Mouse (Mus musculus) urinary bladder, postnatal 14 days (tissue): ENCODE results near the gene Gk5.
A peak's percentile ranks its signal among the peaks of the same experiment; 100 is the strongest.
"Not testable (repeated sequence)": the region's sequence is repeated elsewhere in the genome, so short reads cannot be mapped to it uniquely, and the experiment has no call there.

ENCODE experiments used
- DNase-seq: peaks from one replicate; pipeline ENCODE4 v3.0.0; 2021; ENCODE audit warnings: low spot score

The Gk5 gene

GRCm38 (mm10) chr9:96118861-96119772 lies at the start of gene Gk5:
Gk5 (plus strand) TSS chr9:96119362.
- peak; percentile 99 for DNase-seq

DNA sequence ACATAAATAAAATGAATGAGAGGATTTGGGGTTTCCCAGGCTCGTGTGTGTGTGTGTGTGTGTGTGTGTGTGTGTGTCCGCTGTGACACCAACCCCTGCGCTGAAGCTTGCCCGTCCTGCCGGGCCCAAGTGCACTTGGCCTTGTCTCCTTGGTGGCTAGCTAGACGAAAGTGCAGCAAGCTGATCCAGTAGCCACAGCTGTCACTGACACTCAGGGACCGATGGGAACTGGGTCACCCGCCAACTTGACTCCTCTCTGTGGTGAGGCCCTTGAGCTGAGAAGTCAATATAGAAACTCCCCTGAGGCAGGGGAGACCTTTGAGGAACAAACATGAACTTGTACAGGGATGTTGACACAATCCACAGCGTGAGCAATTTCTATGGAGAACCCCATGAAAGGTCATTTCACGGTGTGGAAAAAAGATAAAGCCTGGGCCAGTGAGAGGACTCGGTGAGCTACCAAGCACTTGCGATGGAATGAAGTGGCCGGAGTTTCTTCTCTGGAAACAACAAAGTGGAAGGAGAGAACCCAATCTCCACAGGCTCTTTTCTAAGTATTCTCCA lies 40.3 kb upstream of the Gk5 start:
- no peak for DNase-seq

DNA sequence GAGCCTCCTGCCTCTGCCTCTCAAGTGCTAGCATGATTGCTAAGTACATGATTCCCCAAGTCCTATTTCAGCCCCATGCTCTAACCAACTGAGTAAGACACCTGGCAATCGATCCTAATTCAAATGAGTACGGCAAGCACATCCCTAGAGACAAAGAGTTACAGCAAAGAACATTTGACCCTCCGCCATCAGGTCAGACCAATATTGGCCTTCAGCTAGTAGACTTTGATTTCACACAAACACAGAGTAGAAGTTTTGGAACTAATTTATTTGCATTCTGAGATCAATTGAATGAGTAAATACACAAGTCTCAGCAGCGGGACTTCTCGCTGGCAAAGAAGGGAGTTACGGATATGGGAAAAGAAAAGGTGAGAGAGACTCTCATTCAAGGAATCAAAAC lies 33.9 kb upstream of the Gk5 start:
- no peak for DNase-seq

DNA sequence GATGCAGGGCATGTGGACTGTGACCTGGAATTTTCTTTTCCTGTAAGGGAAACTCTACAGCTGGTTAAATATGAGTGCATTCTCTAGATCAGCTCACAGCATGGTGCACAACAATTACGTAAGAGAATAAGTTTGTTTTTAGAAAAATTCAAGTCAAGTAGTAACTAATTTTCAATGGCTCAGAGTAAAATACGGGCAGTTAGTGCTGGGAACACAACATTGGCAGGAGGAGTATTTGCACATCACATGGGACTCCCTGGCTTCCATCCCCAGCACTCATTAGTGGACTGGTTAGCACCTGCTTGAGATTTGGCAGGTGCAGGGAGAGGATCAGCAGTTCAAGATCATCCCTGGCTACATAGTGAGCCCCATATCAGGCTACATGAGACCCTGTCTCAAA lies 31.5 kb upstream of the Gk5 start:
- DNase-seq = no peak

DNA sequence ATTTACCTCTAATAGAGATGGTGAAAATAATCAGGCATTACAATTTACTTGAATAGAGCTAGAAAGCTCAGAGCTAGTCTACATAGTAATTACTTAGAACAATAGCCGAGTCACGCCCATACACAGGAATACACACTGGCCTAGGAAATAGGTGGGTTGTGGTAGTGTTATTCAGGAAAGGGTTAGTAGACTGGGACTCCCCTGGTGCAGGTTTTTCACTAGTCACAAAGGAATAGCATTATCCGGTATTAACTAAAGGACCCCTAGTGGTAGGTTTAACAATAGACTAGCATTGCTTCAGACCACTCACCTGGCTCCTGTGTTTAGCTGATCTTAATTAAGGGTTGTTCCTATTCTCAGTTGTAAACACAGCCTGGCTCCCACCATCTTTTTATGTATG lies 30.7 kb upstream of the Gk5 start:
- DNase-seq = not testable (repeated sequence)

DNA sequence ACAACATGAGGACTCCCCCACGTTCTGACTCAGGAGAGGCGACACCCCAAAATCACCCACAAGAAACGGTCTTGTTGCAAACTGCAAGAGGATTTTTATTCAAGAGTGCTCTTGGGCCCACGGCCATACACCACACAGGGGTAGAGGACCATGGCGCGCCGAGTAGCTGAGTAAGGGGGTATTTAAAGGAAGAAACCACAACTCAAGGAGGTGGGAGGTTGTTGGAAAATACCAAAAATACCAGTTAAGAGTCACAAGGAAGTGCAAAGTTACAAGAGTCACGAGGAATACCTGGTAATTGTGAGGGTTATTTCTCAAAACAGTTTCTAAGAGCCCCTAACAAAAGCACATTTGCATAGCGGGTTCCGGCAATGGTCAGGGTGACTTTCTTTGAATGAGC lies 26.5 kb upstream of the Gk5 start:
- DNase-seq = not testable (repeated sequence)

DNA sequence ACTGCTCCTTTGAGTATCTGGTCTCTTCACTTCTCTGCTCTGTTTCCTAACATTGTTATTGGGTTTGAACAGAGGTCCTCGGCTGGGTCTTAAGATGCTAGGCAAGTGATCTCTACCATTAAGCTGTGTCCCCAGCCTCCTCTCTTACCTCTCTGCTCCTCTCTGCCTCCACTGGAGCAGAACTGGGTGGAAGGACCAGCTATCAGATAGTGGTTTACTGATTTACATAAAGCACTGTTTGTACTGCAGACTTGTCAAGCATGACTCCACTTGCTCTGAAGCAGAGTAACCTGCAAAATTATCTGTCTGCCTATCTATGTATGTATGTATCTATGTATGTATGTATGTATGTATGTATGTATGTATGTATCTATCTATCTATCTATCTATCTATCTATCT lies 25.9 kb upstream of the Gk5 start:
- DNase-seq = no peak

GRCm38 (mm10) chr9:96094341-96094740 lies 24.8 kb upstream of the Gk5 start:
- no peak for DNase-seq

GRCm38 (mm10) chr9:96095192-96095591 lies 24.0 kb upstream of the Gk5 start:
- no peak for DNase-seq

DNA sequence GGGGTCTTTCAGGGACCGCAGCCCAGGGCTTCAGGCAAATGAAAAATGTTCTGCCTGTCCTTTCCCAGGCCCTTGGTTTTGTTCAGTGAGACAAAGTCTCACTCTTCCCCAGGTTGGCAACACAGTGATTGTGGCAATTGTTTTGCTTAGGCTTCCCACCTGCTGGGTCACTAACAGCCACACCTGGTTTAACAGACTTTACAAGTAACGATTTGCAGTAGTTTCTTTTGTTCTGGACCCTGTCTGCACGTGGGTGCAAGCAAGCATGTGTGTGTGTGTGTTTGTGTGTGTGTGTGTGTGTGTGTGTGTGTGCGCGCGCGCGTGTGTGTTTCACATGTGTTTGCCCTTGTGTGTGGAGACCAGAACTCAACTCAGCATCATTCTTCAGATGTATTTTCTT lies 16.3 kb upstream of the Gk5 start:
- no peak for DNase-seq

GRCm38 (mm10) chr9:96112879-96113361 lies 6.2 kb upstream of the Gk5 start:
- DNase-seq = no peak

- no peak for DNase-seq
Measured at GRCm38 (mm10) chr9:96116801-96117200, 2.4 kb upstream of the Gk5 start.

- DNase-seq = no peak
Measured at GRCm38 (mm10) chr9:96118216-96118615, 946 bp upstream of the Gk5 start.

DNA sequence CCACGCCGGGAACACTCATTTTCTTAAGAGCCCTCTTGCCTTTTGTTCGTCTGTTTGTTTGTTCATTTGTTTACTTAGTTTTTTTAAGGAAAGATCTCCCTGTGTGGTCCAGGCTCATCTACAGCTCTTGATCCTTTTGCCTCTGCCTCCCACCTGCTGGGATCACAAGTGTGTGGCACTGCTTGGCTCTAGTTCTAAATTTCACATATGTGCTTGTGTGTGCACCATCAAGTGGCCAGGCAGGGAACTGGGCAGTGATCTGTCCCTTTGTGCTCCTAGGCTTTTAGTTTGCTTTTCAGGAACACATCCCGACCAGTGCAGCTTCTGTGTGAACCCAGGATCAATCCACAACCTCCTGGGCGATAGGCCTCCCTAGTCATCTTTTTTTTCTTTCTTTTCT lies 8.8 kb downstream of the Gk5 start:
- no peak for DNase-seq

- peak; percentile 35 for DNase-seq
Measured at GRCm38 (mm10) chr9:96132956-96133603, 13.9 kb downstream of the Gk5 start.

GRCm38 (mm10) chr9:96134470-96134869 lies 15.3 kb downstream of the Gk5 start:
- DNase-seq = no peak

DNA sequence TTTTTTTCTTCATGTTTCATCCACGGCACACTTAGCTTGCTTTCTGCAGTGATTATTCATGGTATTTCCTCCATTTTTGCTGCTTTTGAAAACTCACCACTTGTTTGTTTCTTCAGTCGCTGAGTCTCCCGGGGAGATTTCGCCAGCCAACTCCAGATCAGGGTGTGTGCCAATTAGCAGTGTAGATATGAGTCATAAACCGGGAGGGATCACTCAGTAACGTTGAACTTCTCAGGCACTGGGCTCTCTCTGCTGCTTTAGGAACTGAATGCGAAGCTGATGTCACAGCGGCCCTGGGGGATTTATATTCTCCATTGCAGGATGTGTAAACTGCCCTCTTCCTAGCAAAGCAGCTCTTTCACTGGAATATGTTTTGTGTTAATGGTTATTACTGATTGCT lies 15.8 kb downstream of the Gk5 start:
- DNase-seq = peak; percentile 76

GRCm38 (mm10) chr9:96135461-96135860 lies 16.3 kb downstream of the Gk5 start:
- DNase-seq = no peak

DNA sequence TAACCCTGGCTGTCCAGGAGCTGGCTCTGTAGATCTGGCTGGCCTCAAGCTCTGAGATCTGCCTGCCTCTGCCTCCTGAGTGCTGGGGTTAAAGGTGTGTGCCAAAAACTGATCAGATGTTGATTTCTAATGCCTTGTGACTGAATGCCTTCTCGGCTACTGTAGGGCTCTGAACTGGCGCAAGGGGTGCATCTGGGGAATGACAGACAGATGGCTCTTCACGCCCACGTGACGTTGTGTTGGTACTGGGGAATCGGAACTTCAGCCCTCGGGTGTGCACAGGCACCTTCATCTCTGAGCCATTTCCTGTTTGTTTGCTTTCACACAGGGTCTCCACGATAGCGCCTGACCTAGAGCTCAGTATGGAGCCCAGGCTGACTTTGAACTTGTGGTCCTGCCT lies 19.8 kb downstream of the Gk5 start:
- DNase-seq = no peak

DNA sequence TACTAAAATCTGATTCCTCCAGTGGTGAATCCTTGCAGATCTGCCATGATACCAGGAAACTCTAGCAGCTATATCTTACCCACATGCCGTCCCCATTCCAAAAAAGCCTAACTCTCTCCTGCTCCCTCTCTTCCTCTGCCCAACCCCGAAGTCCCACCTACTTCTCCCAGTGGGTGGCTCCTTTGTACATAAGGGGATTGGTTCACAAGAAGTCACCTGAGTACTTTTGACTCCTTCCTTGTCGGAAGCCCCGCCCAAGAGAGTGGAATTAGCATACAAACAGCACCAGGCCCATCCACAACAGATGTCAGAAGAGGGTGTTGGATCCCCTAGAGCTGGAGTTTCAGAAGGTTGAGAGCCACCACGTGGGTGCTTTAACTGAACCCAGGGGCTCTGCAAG lies 20.7 kb downstream of the Gk5 start:
- no peak for DNase-seq

DNA sequence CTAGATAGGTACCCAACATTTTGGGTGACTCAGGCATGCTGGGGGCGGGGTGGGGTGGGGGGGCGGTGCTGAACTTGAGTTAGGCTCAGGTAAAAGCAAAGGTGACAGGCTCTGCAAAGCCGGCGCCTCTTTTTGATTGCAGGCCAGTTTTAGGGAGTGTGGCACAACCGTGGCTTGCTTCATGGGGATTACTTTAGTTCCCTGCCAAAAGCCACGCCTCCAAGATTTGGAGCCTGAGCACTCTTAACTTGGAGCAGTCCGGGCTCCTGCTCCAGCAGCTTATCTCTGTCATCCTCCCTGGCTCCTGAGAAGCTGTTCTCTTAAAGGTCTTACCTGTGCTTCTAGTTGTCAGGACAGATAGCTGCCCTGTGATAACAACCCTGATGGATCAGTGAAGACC lies 21.8 kb downstream of the Gk5 start:
- peak; percentile 21 for DNase-seq

- no peak for DNase-seq
Measured at GRCm38 (mm10) chr9:96142499-96142898, 23.3 kb downstream of the Gk5 start.

GRCm38 (mm10) chr9:96143633-96144032 lies 24.5 kb downstream of the Gk5 start:
- DNase-seq = no peak
